Mouse (Mus musculus): Measurements from ENCODE around the gene Cdc42ep3.
A peak's percentile ranks its signal among the peaks of the same experiment; 100 is the strongest.

DNA sequence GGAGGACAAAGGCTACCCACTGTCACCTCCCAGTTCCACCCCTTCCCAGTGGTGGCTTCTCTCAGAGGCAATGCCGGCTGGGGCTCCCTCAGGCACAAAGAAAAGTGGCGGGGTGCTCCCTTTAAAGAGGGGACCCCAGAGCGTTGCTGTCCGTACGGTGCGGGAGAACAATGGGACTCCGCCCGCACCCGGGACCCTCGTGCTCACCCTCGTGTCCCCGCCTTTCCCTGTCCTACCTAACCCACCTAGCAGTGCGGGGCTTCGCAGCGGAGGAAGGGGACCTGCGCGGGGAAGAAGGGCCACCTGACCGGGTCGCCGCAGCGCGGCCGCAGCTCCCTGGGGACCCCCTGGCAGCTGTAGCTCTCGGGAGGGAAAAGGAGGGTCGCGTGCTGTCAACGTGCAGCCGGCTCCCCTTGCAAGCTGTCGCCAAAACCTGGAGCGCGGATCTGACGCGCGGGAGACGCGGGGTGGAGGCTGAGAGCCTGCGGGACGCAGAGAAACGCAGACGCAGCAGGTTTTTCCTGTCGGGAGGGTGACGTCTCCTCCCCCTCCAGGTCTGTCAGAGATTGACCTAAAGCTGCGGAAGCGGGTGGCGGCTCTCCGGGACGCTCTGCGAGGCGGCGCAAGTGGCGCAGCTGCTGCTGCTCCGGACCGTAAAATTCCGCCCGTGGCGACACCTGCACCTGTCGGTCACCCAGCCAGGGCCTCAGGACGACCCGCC, 540 bp upstream of the Cdc42ep3 start:
- TF ChIP-seq CTCF (IDR thresholded peaks at IDR 0.05; ENCODE audit: borderline replicate concordance, insufficient read depth, low read length) = no peak
- TF ChIP-seq POLR2A (IDR thresholded peaks at IDR 0.05; ENCODE audit: low read depth, low read length) = 0 out of 2 replicates have a peak, but pooled peaks have one; percentile 22
